Mouse (Mus musculus) olfactory bulb, adult 2 months (tissue): ENCODE measurements around the gene Nacc1.

Experiments
- CTCF ChIP-seq: fragments of 200-500 bp; IDR thresholded peaks from 2 replicates; pipeline ENCODE4 v1.5.1; 2012; ENCODE audit warnings: low read depth, mild to moderate bottlenecking, low read length, moderate library complexity; ENCODE audit not compliant: insufficient read depth
- POLR2A ChIP-seq: fragments of 200-500 bp; IDR thresholded peaks from 2 replicates; pipeline ENCODE4 v1.6.1; 2012; ENCODE audit warnings: mild to moderate bottlenecking, low read depth, low read length, moderate library complexity; ENCODE audit not compliant: insufficient read depth

- no peak for TF ChIP-seq POLR2A
- no peak for TF ChIP-seq CTCF
These were observed 33.1 kb downstream of the Nacc1 start for GRCm38 (mm10) chr8:84654597-84654996.
